Mouse (Mus musculus) ES-Bruce4 (cell line): ENCODE measurements at regions not wholly inside any gene's neighbourhood (a gene's known extent, or its start where the extent isn't known, plus 50 kb on each side); places are given as distances from the start of the nearest gene placed in this dataset.

Experiments
- H3K27ac ChIP-seq: 2 replicates; pipeline ENCODE4 v1.5.1; 2012; ENCODE audit warnings: low read length, inconsistent platforms; ENCODE audit not compliant: insufficient read depth
- H3K27me3 ChIP-seq: 2 replicates; pipeline ENCODE4 v1.6.1; 2012; ENCODE audit warnings: mild to moderate bottlenecking, low read length, inconsistent platforms; ENCODE audit not compliant: control insufficient read depth, poor library complexity, insufficient read depth, severe bottlenecking
- H3K36me3 ChIP-seq: 2 replicates; pipeline ENCODE4 v1.6.1; 2012; ENCODE audit warnings: inconsistent platforms, mild to moderate bottlenecking, low read length, moderate library complexity; ENCODE audit not compliant: control insufficient read depth, poor library complexity, insufficient read depth, severe bottlenecking
- H3K4me1 ChIP-seq: one replicate; pipeline ENCODE4 v1.8.1; 2011; ENCODE audit warnings: low read length; ENCODE audit not compliant: control insufficient read depth, insufficient read depth
- H3K4me3 ChIP-seq: 2 replicates; pipeline ENCODE4 v1.5.1; 2011; ENCODE audit warnings: low read depth, mild to moderate bottlenecking, low read length
- H3K9ac ChIP-seq: 2 replicates; pipeline ENCODE4 v1.6.1; 2012; ENCODE audit warnings: low read depth, mild to moderate bottlenecking, inconsistent platforms; ENCODE audit not compliant: poor library complexity, severe bottlenecking
- H3K9me3 ChIP-seq: replicated peaks from 2 replicates; pipeline ENCODE4 v1.6.1; 2012; ENCODE audit warnings: mild to moderate bottlenecking, low read length, inconsistent platforms; ENCODE audit not compliant: control insufficient read depth, poor library complexity, insufficient read depth, severe bottlenecking
- CTCF ChIP-seq: IDR thresholded peaks from one replicate; pipeline ENCODE4 v1.8.1; 2011; ENCODE audit warnings: low read depth, low read length
- EP300 ChIP-seq: IDR thresholded peaks from 2 replicates; pipeline ENCODE4 v1.6.1; 2011; ENCODE audit warnings: low read depth, low read length; ENCODE audit not compliant: insufficient read depth
- POLR2A ChIP-seq: IDR thresholded peaks from one replicate; pipeline ENCODE4 v1.8.1; 2011; ENCODE audit warnings: low read length; ENCODE audit not compliant: insufficient read depth

GRCm38 (mm10) chr11:111953421-111953820, 828.6 kb upstream of the Sox9 start:
- Histone ChIP-seq H3K9ac (no peak overlapping the region), H3K27me3 (no peaks in the 10 kb centered on the region), H3K36me3 (no peaks in the 10 kb centered on the region), H3K4me3 (no peak overlapping the region), H3K27ac (no peak overlapping the region), H3K9me3 (no peaks in the 10 kb centered on the region), H3K4me1 (no peaks in the 10 kb centered on the region)
- TF ChIP-seq POLR2A (no peak), CTCF (no peak), EP300 (no peak)

DNA sequence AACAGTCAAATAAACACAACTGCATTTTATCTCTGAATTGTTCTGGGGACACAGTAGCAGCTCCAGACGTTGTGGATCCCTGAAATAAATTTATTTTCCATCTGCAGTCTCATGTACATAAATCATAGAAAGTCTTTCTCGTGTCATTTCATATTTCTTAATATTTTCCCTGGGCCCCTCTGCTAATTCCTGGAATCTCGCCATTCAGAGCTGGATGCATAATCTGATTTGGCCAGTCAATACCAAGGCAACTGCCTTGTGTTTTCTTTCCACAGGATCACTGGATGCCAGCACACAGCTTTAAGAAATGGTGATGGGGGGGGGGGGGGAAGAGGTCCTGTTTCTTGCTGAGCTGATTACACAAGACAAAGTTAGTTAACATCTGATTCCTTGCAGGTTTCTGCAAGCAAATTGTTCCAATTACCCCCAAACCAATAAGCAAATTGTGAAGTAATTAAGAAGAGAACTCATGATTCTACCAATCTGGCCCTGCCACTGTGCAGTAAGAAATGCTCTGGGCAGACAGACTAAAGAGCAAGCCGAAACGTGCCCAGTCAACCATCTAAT, 824.2 kb upstream of the Sox9 start:
- H3K27ac ChIP-seq: no peak overlapping the region
- H3K36me3 ChIP-seq: no peaks in the 10 kb centered on the region
- TF ChIP-seq EP300 (no peak), POLR2A (no peak), CTCF (no peak)
- no peaks in the 10 kb centered on the region for H3K4me1 ChIP-seq
- H3K9ac ChIP-seq: no peak overlapping the region
- no peak overlapping the region for H3K4me3 ChIP-seq
- H3K9me3 ChIP-seq: no peaks in the 10 kb centered on the region
- no peaks in the 10 kb centered on the region for H3K27me3 ChIP-seq

GRCm38 (mm10) chr11:111961047-111961837, 820.8 kb upstream of the Sox9 start:
- no peak overlapping the region for H3K4me3 ChIP-seq
- H3K36me3 ChIP-seq: no peaks in the 10 kb centered on the region
- no peak overlapping the region for H3K27ac ChIP-seq
- TF ChIP-seq CTCF (no peak), POLR2A (no peak), EP300 (no peak)
- H3K27me3 ChIP-seq: no peaks in the 10 kb centered on the region
- H3K9me3 ChIP-seq: no peaks in the 10 kb centered on the region
- no peak overlapping the region for H3K9ac ChIP-seq
- H3K4me1 ChIP-seq: no peaks in the 10 kb centered on the region

- Histone ChIP-seq H3K9ac (no peak overlapping the region), H3K4me1 (no peaks in the 10 kb centered on the region), H3K36me3 (no peaks in the 10 kb centered on the region), H3K4me3 (no peak overlapping the region), H3K27ac (no peak overlapping the region), H3K9me3 (no peaks in the 10 kb centered on the region), H3K27me3 (no peaks in the 10 kb centered on the region)
- TF ChIP-seq EP300: no peak
- no peak for TF ChIP-seq CTCF
- no peak for TF ChIP-seq POLR2A
Observed at GRCm38 (mm10) chr11:111961846-111962245, 820.2 kb upstream of the Sox9 start.

GRCm38 (mm10) chr11:111964066-111964465, 818.0 kb upstream of the Sox9 start:
- Histone ChIP-seq H3K9me3 (no peaks in the 10 kb centered on the region), H3K9ac (no peak overlapping the region), H3K27me3 (no peaks in the 10 kb centered on the region), H3K36me3 (no peaks in the 10 kb centered on the region), H3K4me3 (no peak overlapping the region), H3K4me1 (no peaks in the 10 kb centered on the region), H3K27ac (no peak overlapping the region)
- TF ChIP-seq POLR2A (no peak), CTCF (no peak), EP300 (no peak)

DNA sequence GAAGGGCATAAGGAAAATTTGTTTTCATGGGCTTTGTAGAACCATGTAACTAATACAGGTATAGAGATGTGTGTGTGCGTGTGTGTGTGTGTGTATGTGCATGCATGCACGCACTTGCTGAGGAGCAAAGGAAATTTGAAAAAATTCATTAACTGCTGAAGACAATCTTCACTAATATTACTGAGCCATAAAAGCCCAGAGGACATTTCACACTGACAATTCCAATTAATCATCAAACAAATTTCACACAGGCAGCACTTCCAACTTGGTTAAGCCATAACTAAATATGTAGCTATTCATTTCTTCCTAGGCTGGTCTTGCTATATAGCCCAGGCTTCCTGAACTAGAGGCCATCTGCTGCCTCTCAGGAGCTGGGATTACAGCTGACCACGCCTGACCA, 815.6 kb upstream of the Sox9 start:
- Histone ChIP-seq H3K4me3 (no peak overlapping the region), H3K36me3 (no peaks in the 10 kb centered on the region), H3K27me3 (no peaks in the 10 kb centered on the region), H3K9ac (no peak overlapping the region), H3K4me1 (no peaks in the 10 kb centered on the region), H3K9me3 (no peaks in the 10 kb centered on the region), H3K27ac (no peak overlapping the region)
- TF ChIP-seq EP300 (no peak), POLR2A (no peak), CTCF (no peak)
